Mouse (Mus musculus): ENCODE data around the gene Unc13a. TPM values are rescaled to one million over a fixed set of nuclear protein-coding genes. Genes with fewer than 3 reads are reported as not detected.

The Unc13a gene
- polyA plus RNA-seq, 1 experiment from 2014 or later: 0.89 TPM

GRCm38 (mm10) chr8:71665331-71666130 is 6.0 kb downstream of the Unc13a start:
- 5% methylated on average over 22 of the region's 22 CpGs for WGBS
- Histone ChIP-seq H3K27ac (replicated peaks in 1 of 2; ENCODE audit: control insufficient read depth in 1 of 2, insufficient read depth in 1 of 2, low read depth in 2 of 2, low read length in 2 of 2) (0 out of 4 replicates have a peak overlapping the region, but pooled peaks of 1 of the 2 experiments have one; percentile 24), H3K36me3 (ENCODE audit: control insufficient read depth, insufficient read depth, low read length) (no peaks in the 10 kb centered on the region), H3K4me1 (ENCODE audit: control insufficient read depth in 2 of 2, insufficient read depth in 2 of 2, low read length in 2 of 2) (peaks cover 15 to 36% of the 10 kb centered on the region in 2 experiments), H3K9ac (ENCODE audit: low read length) (0 out of 2 replicates have a peak overlapping the region, but pooled peaks have one; percentile 21), H3K4me2 (ENCODE audit: low read length) (peak overlapping the region; percentile 59), H3K27me3 (ENCODE audit: control insufficient read depth, insufficient read depth, low read length) (peaks cover 4% of the 10 kb centered on the region), H3K4me3 (ENCODE audit: control insufficient read depth in 1 of 2, insufficient read depth in 1 of 2, low read depth in 1 of 2, low read length in 2 of 2) (peak overlapping the region; percentile 17 to 30), H3K9me3 (ENCODE audit: control insufficient read depth, low read length) (no peaks in the 10 kb centered on the region)
- ATAC-seq (ENCODE audit: insufficient number of reproducible peaks, insufficient read depth, low FRiP score, low read depth): 0 out of 2 replicates have a peak, but pooled peaks have one; percentile 29

DNA sequence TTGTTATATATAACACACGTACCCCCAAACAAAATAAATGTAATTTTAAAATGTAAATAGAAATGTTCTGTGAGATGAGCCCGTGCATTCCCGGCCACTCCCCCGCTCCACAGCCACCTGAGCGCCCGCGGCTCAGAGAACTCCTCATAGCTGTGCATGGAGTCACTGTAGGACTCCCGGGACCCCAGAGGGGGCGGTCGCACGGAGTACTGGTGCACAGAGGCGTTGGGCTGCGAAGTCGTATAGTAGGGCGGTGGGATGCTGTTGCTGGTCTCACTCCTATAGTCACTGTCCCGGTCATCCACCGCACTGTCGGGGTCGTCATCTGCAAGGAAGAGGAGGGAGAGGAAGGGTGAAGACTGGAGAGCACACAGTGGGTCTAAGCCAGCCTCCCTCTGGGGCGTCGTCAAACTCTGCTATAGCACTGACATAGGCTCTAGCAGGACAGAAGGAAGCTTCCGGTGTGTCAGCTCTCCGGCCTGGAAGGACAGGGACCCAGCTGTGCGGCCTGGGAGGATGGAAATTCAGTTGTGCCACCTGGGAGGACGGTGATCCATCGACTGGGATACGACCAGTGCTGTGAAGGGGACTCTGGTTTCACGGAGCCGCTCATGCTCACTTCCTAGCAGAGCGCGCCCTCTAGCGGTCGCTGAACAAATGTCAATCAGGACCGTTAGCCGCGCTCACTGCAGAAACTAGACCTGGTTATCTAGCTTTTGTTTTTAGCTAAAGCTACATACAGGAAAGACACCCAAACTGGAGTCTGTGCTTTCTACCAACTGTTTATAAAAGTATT is 11.0 kb downstream of the Unc13a start:
- Histone ChIP-seq H3K9ac (ENCODE audit: low read length) (no peak overlapping the region), H3K4me2 (ENCODE audit: low read length) (no peak overlapping the region), H3K27me3 (ENCODE audit: control insufficient read depth, insufficient read depth, low read length) (peaks cover 46% of the 10 kb centered on the region), H3K4me3 (ENCODE audit: control insufficient read depth in 1 of 2, insufficient read depth in 1 of 2, low read depth in 1 of 2, low read length in 2 of 2) (no peak overlapping the region), H3K36me3 (ENCODE audit: control insufficient read depth, insufficient read depth, low read length) (no peaks in the 10 kb centered on the region), H3K27ac (replicated peaks in 1 of 2; ENCODE audit: control insufficient read depth in 1 of 2, insufficient read depth in 1 of 2, low read depth in 2 of 2, low read length in 2 of 2) (no peak overlapping the region), H3K4me1 (ENCODE audit: control insufficient read depth in 2 of 2, insufficient read depth in 2 of 2, low read length in 2 of 2) (peaks cover 0 to 5% of the 10 kb centered on the region in 2 experiments; a peak in 2 of 4 replicates), H3K9me3 (ENCODE audit: control insufficient read depth, low read length) (no peaks in the 10 kb centered on the region)
- WGBS: 7% methylated on average over 36 of the region's 36 CpGs
- no peak for ATAC-seq (ENCODE audit: insufficient number of reproducible peaks, insufficient read depth, low FRiP score, low read depth)

- Histone ChIP-seq H3K4me2 (ENCODE audit: low read length) (no peak overlapping the region), H3K9ac (ENCODE audit: low read length) (no peak overlapping the region), H3K4me1 (ENCODE audit: control insufficient read depth in 2 of 2, insufficient read depth in 2 of 2, low read length in 2 of 2) (peaks cover under 1% of the 10 kb centered on the region in 2 experiments; a peak in 3 of 4 replicates), H3K4me3 (ENCODE audit: control insufficient read depth in 1 of 2, insufficient read depth in 1 of 2, low read depth in 1 of 2, low read length in 2 of 2) (no peak overlapping the region), H3K9me3 (ENCODE audit: control insufficient read depth, low read length) (no peaks in the 10 kb centered on the region), H3K27me3 (ENCODE audit: control insufficient read depth, insufficient read depth, low read length) (peaks cover 54% of the 10 kb centered on the region), H3K36me3 (ENCODE audit: control insufficient read depth, insufficient read depth, low read length) (no peaks in the 10 kb centered on the region), H3K27ac (replicated peaks in 1 of 2; ENCODE audit: control insufficient read depth in 1 of 2, insufficient read depth in 1 of 2, low read depth in 2 of 2, low read length in 2 of 2) (no peak overlapping the region)
- WGBS: 63% methylated on average over 1 of the region's 1 CpGs
- ATAC-seq (ENCODE audit: insufficient number of reproducible peaks, insufficient read depth, low FRiP score, low read depth): no peak
These were observed 11.8 kb downstream of the Unc13a start for GRCm38 (mm10) chr8:71659751-71660150.

DNA sequence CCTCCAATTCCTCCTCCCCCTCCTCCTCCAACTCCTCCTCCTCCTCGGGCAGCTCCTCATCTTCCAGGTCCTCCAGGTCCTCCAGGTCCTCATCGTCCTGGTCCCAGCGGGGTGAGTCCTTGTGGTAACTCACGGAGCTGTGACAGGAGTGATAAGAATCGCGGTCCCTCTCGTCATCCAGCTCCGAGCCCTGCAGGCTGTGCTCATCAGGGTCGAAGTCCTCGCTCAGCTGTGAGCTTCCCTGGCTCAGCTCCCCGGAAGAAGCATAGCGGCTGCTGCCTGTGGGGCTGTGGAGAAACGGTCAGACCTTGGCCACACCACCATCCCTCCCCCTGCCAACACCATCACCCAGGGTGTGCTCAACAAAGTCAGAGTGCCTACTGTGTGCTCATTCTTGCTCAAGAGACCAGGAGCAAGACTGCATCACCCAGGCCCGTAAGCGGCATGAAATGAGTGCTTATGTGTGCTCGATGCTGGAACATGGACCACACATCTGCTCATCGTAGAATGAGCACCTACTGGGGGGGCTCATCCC is 13.0 kb downstream of the Unc13a start:
- Histone ChIP-seq H3K9me3 (ENCODE audit: control insufficient read depth, low read length) (no peaks in the 10 kb centered on the region), H3K9ac (ENCODE audit: low read length) (no peak overlapping the region), H3K36me3 (ENCODE audit: control insufficient read depth, insufficient read depth, low read length) (no peaks in the 10 kb centered on the region), H3K4me2 (ENCODE audit: low read length) (no peak overlapping the region), H3K4me1 (ENCODE audit: control insufficient read depth in 2 of 2, insufficient read depth in 2 of 2, low read length in 2 of 2) (peaks cover 2 to 3% of the 10 kb centered on the region in 2 experiments; a peak in 3 of 4 replicates), H3K27ac (replicated peaks in 1 of 2; ENCODE audit: control insufficient read depth in 1 of 2, insufficient read depth in 1 of 2, low read depth in 2 of 2, low read length in 2 of 2) (no peak overlapping the region), H3K27me3 (ENCODE audit: control insufficient read depth, insufficient read depth, low read length) (peaks cover 65% of the 10 kb centered on the region), H3K4me3 (ENCODE audit: control insufficient read depth in 1 of 2, insufficient read depth in 1 of 2, low read depth in 1 of 2, low read length in 2 of 2) (no peak overlapping the region)
- ATAC-seq (ENCODE audit: insufficient number of reproducible peaks, insufficient read depth, low FRiP score, low read depth): no peak
- WGBS: 20% methylated on average over 17 of the region's 17 CpGs

DNA sequence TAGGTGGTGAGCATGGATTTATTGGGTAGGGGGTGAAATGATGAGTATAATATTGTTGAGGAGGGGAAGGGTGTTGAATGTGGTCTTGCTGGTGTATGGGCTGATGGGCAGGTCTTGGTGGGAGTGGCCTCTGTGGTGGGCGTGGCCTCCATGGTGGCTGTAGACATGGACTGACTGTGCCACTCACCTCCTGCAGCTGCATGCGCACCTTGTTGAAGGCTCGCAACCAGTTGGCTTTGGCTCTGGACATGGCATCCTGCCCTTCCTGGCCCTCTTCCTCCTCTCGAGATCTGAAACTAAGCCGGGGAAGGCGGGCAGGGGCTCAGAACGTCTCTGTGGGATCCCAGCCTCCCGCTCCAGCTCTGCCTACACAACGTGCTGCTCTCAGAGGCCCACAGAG is 13.7 kb downstream of the Unc13a start:
- no peak overlapping the region for H3K27ac ChIP-seq (replicated peaks in 1 of 2; ENCODE audit: control insufficient read depth in 1 of 2, insufficient read depth in 1 of 2, low read depth in 2 of 2, low read length in 2 of 2)
- no peak for ATAC-seq (ENCODE audit: insufficient number of reproducible peaks, insufficient read depth, low FRiP score, low read depth)
- WGBS: 18% methylated on average over 9 of the region's 9 CpGs
- no peak overlapping the region for H3K4me3 ChIP-seq (ENCODE audit: control insufficient read depth in 1 of 2, insufficient read depth in 1 of 2, low read depth in 1 of 2, low read length in 2 of 2)
- peaks cover 2 to 3% of the 10 kb centered on the region in 2 experiments; a peak in 3 of 4 replicates for H3K4me1 ChIP-seq (ENCODE audit: control insufficient read depth in 2 of 2, insufficient read depth in 2 of 2, low read length in 2 of 2)
- no peak overlapping the region for H3K9ac ChIP-seq (ENCODE audit: low read length)
- H3K27me3 ChIP-seq (ENCODE audit: control insufficient read depth, insufficient read depth, low read length): peaks cover 72% of the 10 kb centered on the region
- no peaks in the 10 kb centered on the region for H3K36me3 ChIP-seq (ENCODE audit: control insufficient read depth, insufficient read depth, low read length)
- H3K4me2 ChIP-seq (ENCODE audit: low read length): no peak overlapping the region
- H3K9me3 ChIP-seq (ENCODE audit: control insufficient read depth, low read length): no peaks in the 10 kb centered on the region

DNA sequence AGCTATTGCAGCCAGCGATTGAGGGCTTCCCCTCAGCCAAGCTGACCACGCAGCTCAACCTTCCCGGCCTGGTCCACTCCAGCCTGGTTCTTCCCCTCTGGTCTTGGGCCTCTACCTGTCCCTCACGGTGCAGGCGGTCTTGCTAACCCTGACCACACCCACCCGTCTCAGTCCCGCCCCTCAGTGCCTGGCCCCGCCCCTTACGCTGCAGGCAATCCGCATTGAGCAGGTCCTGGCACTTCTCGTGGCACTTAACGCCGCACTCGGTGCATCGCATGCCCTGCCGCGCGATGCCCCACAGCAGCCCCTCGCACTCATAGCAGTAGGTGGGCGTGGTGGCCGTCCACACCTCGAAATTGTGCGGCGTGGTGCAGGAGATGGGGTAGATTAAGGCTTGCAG is 17.0 kb downstream of the Unc13a start:
- H3K27me3 ChIP-seq (ENCODE audit: control insufficient read depth, insufficient read depth, low read length): peaks cover 76% of the 10 kb centered on the region
- 1% methylated on average over 24 of the region's 24 CpGs for WGBS

DNA sequence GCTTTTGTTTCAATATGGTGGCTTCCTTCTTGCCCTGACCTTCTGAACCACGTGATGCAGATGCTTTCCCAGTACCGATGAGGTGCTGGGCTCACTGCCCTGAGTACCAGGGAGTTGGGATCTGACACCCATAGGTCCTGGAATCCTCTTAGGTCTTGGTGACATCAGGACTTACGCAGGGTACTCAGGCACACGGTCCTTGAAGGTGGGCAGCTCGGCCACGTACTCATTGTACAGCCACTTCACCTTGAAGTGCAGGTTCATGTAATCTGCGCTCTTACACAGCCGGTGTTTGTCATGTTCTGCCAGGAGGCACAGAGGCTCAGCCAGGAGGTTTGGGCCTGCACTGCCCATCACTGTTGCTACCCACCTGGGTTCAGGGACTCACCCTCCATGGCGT is 26.0 kb downstream of the Unc13a start:
- ATAC-seq (ENCODE audit: insufficient number of reproducible peaks, insufficient read depth, low FRiP score, low read depth): no peak
- no peak overlapping the region for H3K4me2 ChIP-seq (ENCODE audit: low read length)
- 74% methylated on average over 9 of the region's 9 CpGs for WGBS
- no peak overlapping the region for H3K9ac ChIP-seq (ENCODE audit: low read length)
- no peaks in the 10 kb centered on the region for H3K36me3 ChIP-seq (ENCODE audit: control insufficient read depth, insufficient read depth, low read length)
- no peaks in the 10 kb centered on the region for H3K9me3 ChIP-seq (ENCODE audit: control insufficient read depth, low read length)
- no peak overlapping the region for H3K4me3 ChIP-seq (ENCODE audit: control insufficient read depth in 1 of 2, insufficient read depth in 1 of 2, low read depth in 1 of 2, low read length in 2 of 2)
- H3K27ac ChIP-seq (replicated peaks in 1 of 2; ENCODE audit: control insufficient read depth in 1 of 2, insufficient read depth in 1 of 2, low read depth in 2 of 2, low read length in 2 of 2): no peak overlapping the region
- H3K4me1 ChIP-seq (ENCODE audit: control insufficient read depth in 2 of 2, insufficient read depth in 2 of 2, low read length in 2 of 2): no peaks in the 10 kb centered on the region
- H3K27me3 ChIP-seq (ENCODE audit: control insufficient read depth, insufficient read depth, low read length): 0 out of 2 replicates have a peak, but pooled peaks cover 4% of the 10 kb centered on the region

More for the DNA sequence above, 17.0 kb downstream of the Unc13a start:
- Histone ChIP-seq H3K9me3 (ENCODE audit: control insufficient read depth, low read length) (no peaks in the 10 kb centered on the region), H3K36me3 (ENCODE audit: control insufficient read depth, insufficient read depth, low read length) (no peaks in the 10 kb centered on the region), H3K4me3 (ENCODE audit: control insufficient read depth in 1 of 2, insufficient read depth in 1 of 2, low read depth in 1 of 2, low read length in 2 of 2) (no peak overlapping the region), H3K27ac (replicated peaks in 1 of 2; ENCODE audit: control insufficient read depth in 1 of 2, insufficient read depth in 1 of 2, low read depth in 2 of 2, low read length in 2 of 2) (no peak overlapping the region), H3K9ac (ENCODE audit: low read length) (no peak overlapping the region), H3K4me1 (ENCODE audit: control insufficient read depth in 2 of 2, insufficient read depth in 2 of 2, low read length in 2 of 2) (peaks cover 2 to 3% of the 10 kb centered on the region in 2 experiments; a peak in 2 of 4 replicates), H3K4me2 (ENCODE audit: low read length) (peak overlapping the region; percentile 18; the same call in 1 of the 2 replicates)
- no peak for ATAC-seq (ENCODE audit: insufficient number of reproducible peaks, insufficient read depth, low FRiP score, low read depth)
